Mouse (Mus musculus): ENCODE measurements at regions not wholly inside any gene's neighbourhood (a gene's known extent, or its start where the extent isn't known, plus 50 kb on each side); places are given as distances from the start of the nearest gene placed in this dataset.

- TF ChIP-seq E2F4 (IDR thresholded peaks at IDR 0.05; ENCODE audit: insufficient read depth) (no peak), POLR2A (IDR thresholded peaks at IDR 0.05; ENCODE audit: insufficient read length, low read depth) (no peak), REST (IDR thresholded peaks at IDR 0.05; ENCODE audit: insufficient read depth, insufficient read length) (no peak), TCF12 (IDR thresholded peaks at IDR 0.05; ENCODE audit: insufficient read depth, poor library complexity, severe bottlenecking) (no peak), USF1 (IDR thresholded peaks at IDR 0.05; ENCODE audit: low read depth) (no peak)
Observed at GRCm38 (mm10) chr9:59199495-59200196, 91.7 kb upstream of the Adpgk start.

Data from myocyte (in vitro differentiated cells).